Mouse (Mus musculus): Measurements from ENCODE around the gene Defa35. TPM values are rescaled to one million over a fixed set of nuclear protein-coding genes. Genes with fewer than 3 reads are reported as not detected.

Defa35 gene
- polyA plus RNA-seq (2015; fragmentation: Nextera tagmentation; extraction: Ambion mirVana), result not detected in 2 replicates

DNA sequence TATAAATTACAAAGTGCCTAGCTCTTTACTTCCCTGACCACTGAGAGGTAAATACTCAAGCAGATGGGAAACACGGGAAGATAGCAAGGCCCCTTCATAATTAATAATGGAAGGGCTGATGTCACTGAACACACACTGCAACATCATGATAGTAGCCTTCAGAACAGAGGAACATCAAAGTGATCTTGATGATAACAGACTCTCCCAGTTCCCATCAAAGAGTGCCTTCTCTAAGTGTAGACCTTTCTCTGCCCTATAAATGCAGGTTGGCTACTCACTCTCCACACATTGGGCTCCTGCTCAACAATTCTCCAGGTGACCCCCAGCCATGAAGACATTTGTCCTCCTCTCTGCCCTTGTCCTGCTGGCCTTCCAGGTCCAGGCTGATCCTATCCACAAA is at the start of gene Defa35:
Gene Defa35, plus strand, starts transcription at position 301 of the 400 bp plus-strand sequence.

DNA sequence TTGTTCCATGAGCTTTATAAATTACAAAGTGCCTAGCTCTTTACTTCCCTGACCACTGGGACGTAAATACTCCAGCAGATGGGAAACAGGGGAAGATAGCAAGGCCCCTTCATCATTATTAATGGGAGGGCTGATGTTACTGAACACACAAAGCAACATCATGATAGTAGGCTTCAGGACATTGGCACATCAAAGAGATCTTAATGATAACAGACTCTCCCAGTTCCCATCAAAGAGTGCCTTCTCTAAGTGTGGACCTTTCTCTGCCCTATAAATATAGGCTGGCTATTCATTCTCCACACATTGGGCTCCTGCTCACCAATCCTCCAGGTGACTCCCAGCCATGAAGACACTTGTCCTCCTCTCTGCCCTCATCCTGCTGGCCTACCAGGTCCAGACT is 39.6 kb upstream of the Defa35 start, which contains the start of gene Defa21:
Gene Defa21, plus strand, starts transcription at position 301 of the 400 bp plus-strand sequence.

DNA sequence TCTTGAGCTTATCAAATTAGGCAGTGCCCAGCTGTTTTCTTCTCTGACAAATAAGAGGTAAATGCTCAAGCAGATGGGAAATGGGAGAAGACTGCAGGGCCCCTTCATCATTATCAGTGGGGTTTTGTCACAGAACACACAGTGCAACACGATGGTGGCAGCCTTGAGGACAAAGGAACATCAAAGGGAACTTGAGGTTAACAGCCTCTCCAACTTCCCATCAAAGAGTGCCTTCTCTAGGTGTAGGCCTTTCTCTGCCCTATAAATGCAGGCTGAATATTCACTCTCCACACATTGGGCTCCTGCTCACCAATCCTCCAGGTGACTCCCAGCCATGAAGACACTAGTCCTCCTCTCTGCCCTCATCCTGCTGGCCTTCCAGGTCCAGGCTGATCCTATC is 10.1 kb upstream of the Defa35 start, which contains the start of gene Defa23:
Gene Defa23, plus strand, starts transcription at position 301 of the 400 bp plus-strand sequence.

DNA sequence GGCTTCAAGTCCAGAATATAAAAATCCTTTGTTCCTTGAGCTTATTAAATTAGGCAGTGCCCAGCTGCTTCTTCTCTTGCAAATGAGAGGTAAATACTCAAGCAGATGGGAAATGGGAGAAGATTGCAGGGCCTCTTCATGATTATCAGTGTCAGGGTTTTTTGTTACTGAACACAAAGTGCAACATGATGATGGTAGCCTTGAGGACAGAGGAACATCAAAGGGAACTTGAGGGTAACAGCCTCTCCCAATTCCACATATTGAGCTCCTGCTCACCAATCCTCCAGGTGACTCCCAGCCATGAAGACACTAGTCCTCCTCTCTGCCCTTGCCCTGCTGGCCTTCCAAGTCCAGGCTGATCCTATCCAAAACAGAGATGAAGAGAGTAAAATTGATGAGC is 19.3 kb downstream of the Defa35 start, which contains the start of gene Defa25:
Gene Defa25, plus strand, starts transcription at position 301 of the 400 bp plus-strand sequence.

DNA sequence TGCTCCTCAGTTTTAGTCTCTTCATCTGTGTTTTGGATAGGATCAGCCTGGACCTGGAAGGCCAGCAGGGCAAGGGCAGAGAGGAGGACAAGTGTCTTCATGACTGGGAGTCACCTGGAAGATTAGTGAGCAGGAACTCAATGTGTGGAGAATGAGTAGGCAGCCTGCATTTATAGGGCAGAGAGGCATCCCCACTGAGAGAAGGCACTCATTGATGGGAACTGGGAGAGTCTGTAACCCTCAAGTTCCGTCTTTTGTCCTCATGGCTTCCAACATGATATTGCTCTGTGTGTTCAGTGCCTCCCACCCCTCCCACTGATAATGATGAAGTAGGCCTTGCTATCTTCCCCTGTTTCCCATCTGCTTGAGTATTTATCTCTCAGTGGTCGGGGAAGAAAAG is 31.1 kb downstream of the Defa35 start, which contains the start of gene Gm14851:
Gene Gm14851, minus strand, starts transcription at position 101 of the 400 bp plus-strand sequence.

Other genes starting within 250 kb of the Defa35 start
- not detected in 2 replicates for gene Defb33, start 172.4 kb upstream of the Defa35 start, polyA plus RNA-seq (2015; fragmentation: Nextera tagmentation; extraction: Ambion mirVana)
- not detected in 2 replicates for gene Gm15056, start 162.4 kb upstream of the Defa35 start, polyA plus RNA-seq (2015; fragmentation: Nextera tagmentation; extraction: Ambion mirVana)
- gene Gm6040, start 143.0 kb upstream of the Defa35 start, polyA plus RNA-seq (2015; fragmentation: Nextera tagmentation; extraction: Ambion mirVana), result not detected in 2 replicates
- gene AY761185, start 120.3 kb upstream of the Defa35 start, polyA plus RNA-seq (2015; fragmentation: Nextera tagmentation; extraction: Ambion mirVana), result not detected in 2 replicates
- gene Defa21, start 39.5 kb upstream of the Defa35 start, polyA plus RNA-seq (2015; fragmentation: Nextera tagmentation; extraction: Ambion mirVana), result not detected in 2 replicates
- not detected in 2 replicates for gene Defa23, start 10.0 kb upstream of the Defa35 start, polyA plus RNA-seq (2015; fragmentation: Nextera tagmentation; extraction: Ambion mirVana)
- not detected in 2 replicates for gene Defa25, start 19.4 kb downstream of the Defa35 start, polyA plus RNA-seq (2015; fragmentation: Nextera tagmentation; extraction: Ambion mirVana)
- gene Gm14851, start 31.0 kb downstream of the Defa35 start, polyA plus RNA-seq (2015; fragmentation: Nextera tagmentation; extraction: Ambion mirVana), result not detected in 2 replicates
- gene Defa30, start 69.6 kb downstream of the Defa35 start, polyA plus RNA-seq (2015; fragmentation: Nextera tagmentation; extraction: Ambion mirVana), result not detected in 2 replicates
- gene Defa22, start 97.2 kb downstream of the Defa35 start, polyA plus RNA-seq (2015; fragmentation: Nextera tagmentation; extraction: Ambion mirVana), result not detected in 2 replicates
- not detected in 2 replicates for gene Defa31, start 126.6 kb downstream of the Defa35 start, polyA plus RNA-seq (2015; fragmentation: Nextera tagmentation; extraction: Ambion mirVana)
- gene Gm15293, start 136.5 kb downstream of the Defa35 start, polyA plus RNA-seq (2015; fragmentation: Nextera tagmentation; extraction: Ambion mirVana), result not detected in 2 replicates
- not detected in 2 replicates for gene Gm15292, start 184.7 kb downstream of the Defa35 start, polyA plus RNA-seq (2015; fragmentation: Nextera tagmentation; extraction: Ambion mirVana)

Data from skeletal muscle tissue, postnatal 0 days (tissue).